Mouse (Mus musculus) erythroblast, embryonic 14.5 days (primary cell): Measurements from ENCODE around the gene Vamp8.

ENCODE experiments used
- GATA1 ChIP-seq: IDR thresholded peaks from 2 replicates; pipeline ENCODE4 v1.6.1; 2012; ENCODE audit warnings: low read length, inconsistent platforms, mixed read lengths
- TAL1 ChIP-seq: IDR thresholded peaks from 3 replicates; pipeline ENCODE4 v1.6.1; 2012; ENCODE audit warnings: low read length, inconsistent platforms, mixed read lengths

- no peak for TF ChIP-seq TAL1
- TF ChIP-seq GATA1 = no peak
Observed at GRCm38 (mm10) chr6:72425646-72426045, 35.1 kb upstream of the Vamp8 start.
